Mouse (Mus musculus): ENCODE measurements around the gene Plbd2. TPM values are rescaled to one million over a fixed set of nuclear protein-coding genes. Genes with fewer than 3 reads are reported as not detected.

The Plbd2 gene
- total and polyA plus RNA-seq, 2 experiments from 2014 or later: 35.2 to 53.9 TPM

DNA sequence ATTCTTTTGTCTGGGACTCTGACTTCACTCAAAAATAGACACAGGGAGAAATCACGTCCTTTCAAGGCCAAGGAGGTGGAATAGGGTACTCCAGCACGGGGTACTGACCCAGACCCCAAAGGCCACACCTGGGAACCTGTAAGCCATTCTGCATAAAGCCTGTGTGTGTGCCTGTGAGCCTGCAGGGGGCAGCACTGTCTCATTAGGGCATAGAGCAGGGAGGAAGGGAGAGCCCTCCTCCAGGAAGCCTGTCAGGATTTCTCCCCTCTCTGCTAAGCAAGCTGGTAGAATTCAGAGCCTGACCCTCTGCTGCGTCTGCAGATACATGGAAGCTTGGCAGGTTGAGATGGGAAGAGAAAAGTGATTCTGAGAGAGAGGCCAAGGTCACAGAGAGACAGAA, 19.2 kb upstream of the Plbd2 start:
- peak; percentile 51 for TF ChIP-seq CTCF (IDR thresholded peaks at IDR 0.05; ENCODE audit: low read depth)
- DNase-seq (ENCODE audit: low spot score): no peak
- no peaks in the 10 kb centered on the region for H3K27me3 ChIP-seq (ENCODE audit: insufficient read depth, low read length)
- H3K4me3 ChIP-seq (ENCODE audit: low read length): no peak overlapping the region
- H3K9ac ChIP-seq (replicated peaks; ENCODE audit: low read length): no peak overlapping the region
- H3K4me1 ChIP-seq (ENCODE audit: insufficient read depth, low read length): no peaks in the 10 kb centered on the region
- 75% methylated on average over 3 of the region's 3 CpGs for WGBS
- H3K9me3 ChIP-seq (ENCODE audit: low read length): no peaks in the 10 kb centered on the region
- H3K4me2 ChIP-seq (ENCODE audit: low read depth, low read length): no peak overlapping the region
- H3K27ac ChIP-seq: no peak overlapping the region
- ATAC-seq: no peak
- no peaks in the 10 kb centered on the region for H3K36me3 ChIP-seq (ENCODE audit: insufficient read depth, low read length)

GRCm38 (mm10) chr5:120517552-120517951, 14.1 kb upstream of the Plbd2 start:
- Histone ChIP-seq H3K4me3 (ENCODE audit: low read length) (no peak overlapping the region), H3K9ac (replicated peaks; ENCODE audit: low read length) (no peak overlapping the region), H3K4me2 (ENCODE audit: low read depth, low read length) (no peak overlapping the region), H3K27ac (no peak overlapping the region), H3K9me3 (ENCODE audit: low read length) (no peaks in the 10 kb centered on the region), H3K36me3 (ENCODE audit: insufficient read depth, low read length) (no peaks in the 10 kb centered on the region), H3K4me1 (ENCODE audit: insufficient read depth, low read length) (no peaks in the 10 kb centered on the region), H3K27me3 (ENCODE audit: insufficient read depth, low read length) (no peaks in the 10 kb centered on the region)
- no peak for DNase-seq (ENCODE audit: low spot score)
- WGBS: 41% methylated on average over 9 of the region's 9 CpGs
- no peak for TF ChIP-seq CTCF (IDR thresholded peaks at IDR 0.05; ENCODE audit: low read depth)
- ATAC-seq: no peak

GRCm38 (mm10) chr5:120516221-120516984, 13.0 kb upstream of the Plbd2 start:
- no peak overlapping the region for H3K4me3 ChIP-seq (ENCODE audit: low read length)
- H3K4me2 ChIP-seq (ENCODE audit: low read depth, low read length): no peak overlapping the region
- no peak overlapping the region for H3K9ac ChIP-seq (replicated peaks; ENCODE audit: low read length)
- H3K36me3 ChIP-seq (ENCODE audit: insufficient read depth, low read length): no peaks in the 10 kb centered on the region
- no peaks in the 10 kb centered on the region for H3K9me3 ChIP-seq (ENCODE audit: low read length)
- H3K27ac ChIP-seq: no peak overlapping the region
- ATAC-seq (0 out of 2 replicates have a peak, but pooled peaks have one; percentile 27), DNase-seq (ENCODE audit: low spot score) (no peak)
- 66% methylated on average over 15 of the region's 15 CpGs for WGBS
- no peaks in the 10 kb centered on the region for H3K27me3 ChIP-seq (ENCODE audit: insufficient read depth, low read length)
- H3K4me1 ChIP-seq (ENCODE audit: insufficient read depth, low read length): no peaks in the 10 kb centered on the region
- TF ChIP-seq CTCF (IDR thresholded peaks at IDR 0.05; ENCODE audit: low read depth): no peak

DNA sequence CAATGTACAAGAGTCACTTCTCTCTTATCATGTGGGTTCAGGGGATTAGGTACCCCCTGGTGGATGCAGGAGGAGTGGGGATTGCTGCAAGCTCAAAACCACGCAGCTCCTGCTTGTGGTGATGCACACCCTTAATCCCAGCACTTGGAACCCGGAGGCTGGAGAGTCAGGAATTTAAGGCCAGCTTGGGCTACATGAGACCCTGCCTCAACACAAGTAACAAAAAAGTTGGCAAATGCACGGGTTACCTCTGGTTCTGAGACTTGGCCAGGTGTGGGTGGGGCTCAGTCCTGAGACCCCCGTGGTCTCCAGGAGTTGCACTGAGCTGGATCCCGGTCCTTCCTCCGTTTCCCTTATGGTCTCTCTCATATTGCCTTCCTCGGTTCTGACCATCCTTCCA, 12.0 kb upstream of the Plbd2 start:
- TF ChIP-seq CTCF (IDR thresholded peaks at IDR 0.05; ENCODE audit: low read depth): no peak
- Histone ChIP-seq H3K9ac (replicated peaks; ENCODE audit: low read length) (no peak overlapping the region), H3K4me3 (ENCODE audit: low read length) (no peak overlapping the region), H3K4me1 (ENCODE audit: insufficient read depth, low read length) (no peaks in the 10 kb centered on the region), H3K36me3 (ENCODE audit: insufficient read depth, low read length) (no peaks in the 10 kb centered on the region), H3K4me2 (ENCODE audit: low read depth, low read length) (no peak overlapping the region), H3K27me3 (ENCODE audit: insufficient read depth, low read length) (no peaks in the 10 kb centered on the region), H3K27ac (no peak overlapping the region; the same call in 1 of the 2 replicates), H3K9me3 (ENCODE audit: low read length) (no peaks in the 10 kb centered on the region)
- DNase-seq (ENCODE audit: low spot score) (no peak), ATAC-seq (no peak)
- WGBS: 71% methylated on average over 7 of the region's 7 CpGs

DNA sequence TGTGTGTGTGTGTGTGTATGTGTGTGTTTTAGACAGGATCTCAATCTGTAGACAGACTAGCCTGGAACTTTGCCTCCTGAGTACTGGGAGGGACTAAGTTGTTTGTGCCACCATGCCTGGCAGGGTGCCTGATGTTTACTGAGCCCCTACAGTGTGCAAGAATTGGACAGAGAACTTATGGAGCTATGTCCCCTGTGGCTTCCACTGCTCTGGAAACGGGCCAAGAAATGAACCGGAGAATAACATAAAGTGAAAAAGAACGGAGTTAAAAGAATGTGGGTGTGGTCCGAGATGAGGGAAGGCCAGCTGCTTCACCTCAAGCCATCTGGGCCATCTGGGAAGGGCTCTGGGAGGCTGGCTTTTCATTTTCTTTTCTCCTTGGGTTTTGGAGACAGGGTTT, 11.3 kb upstream of the Plbd2 start:
- Histone ChIP-seq H3K27ac (0 out of 2 replicates have a peak overlapping the region, but pooled peaks have one; percentile 48), H3K27me3 (ENCODE audit: insufficient read depth, low read length) (no peaks in the 10 kb centered on the region), H3K36me3 (ENCODE audit: insufficient read depth, low read length) (no peaks in the 10 kb centered on the region), H3K4me3 (ENCODE audit: low read length) (no peak overlapping the region), H3K9ac (replicated peaks; ENCODE audit: low read length) (no peak overlapping the region), H3K4me1 (ENCODE audit: insufficient read depth, low read length) (no peaks in the 10 kb centered on the region), H3K4me2 (ENCODE audit: low read depth, low read length) (no peak overlapping the region), H3K9me3 (ENCODE audit: low read length) (no peaks in the 10 kb centered on the region)
- WGBS: 11% methylated on average over 4 of the region's 4 CpGs
- TF ChIP-seq CTCF (IDR thresholded peaks at IDR 0.05; ENCODE audit: low read depth): no peak
- peak; percentile 59 for DNase-seq (ENCODE audit: low spot score)
- no peak for ATAC-seq

DNA sequence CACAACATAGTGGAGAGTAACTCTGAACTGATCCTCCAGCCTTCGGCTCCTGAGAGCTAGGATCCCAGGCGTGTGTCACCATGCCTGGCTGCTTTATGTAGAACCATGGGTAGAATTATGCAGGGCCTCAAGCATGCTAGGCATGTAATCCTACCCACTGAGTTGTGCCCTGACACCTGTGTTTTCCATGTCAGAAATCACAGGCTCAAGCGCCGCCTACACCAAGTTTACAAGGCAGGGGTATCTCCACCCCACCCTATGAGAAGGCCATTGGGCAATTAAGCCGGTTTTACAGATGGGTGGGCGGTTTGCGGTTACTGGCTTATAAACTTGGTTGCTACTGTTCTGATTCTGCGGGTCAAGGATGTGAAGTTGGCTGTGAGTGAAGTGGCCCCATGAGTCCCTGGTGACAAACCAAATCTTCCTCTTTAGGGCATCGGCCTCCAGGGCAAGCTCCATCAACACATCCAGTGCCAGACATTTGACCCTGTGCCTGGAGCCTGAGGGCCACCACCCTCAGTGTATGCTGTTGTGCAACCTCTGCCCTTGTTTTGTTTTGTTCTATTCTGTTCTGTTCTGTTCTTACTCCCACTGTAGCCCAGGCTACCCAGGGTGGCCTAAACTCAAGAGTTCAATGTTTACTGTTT, 10.7 kb upstream of the Plbd2 start:
- TF ChIP-seq CTCF (IDR thresholded peaks at IDR 0.05; ENCODE audit: low read depth): no peak
- no peak overlapping the region for H3K4me2 ChIP-seq (ENCODE audit: low read depth, low read length)
- no peaks in the 10 kb centered on the region for H3K4me1 ChIP-seq (ENCODE audit: insufficient read depth, low read length)
- no peak overlapping the region for H3K4me3 ChIP-seq (ENCODE audit: low read length)
- H3K9me3 ChIP-seq (ENCODE audit: low read length): no peaks in the 10 kb centered on the region
- DNase-seq (ENCODE audit: low spot score) (no peak), ATAC-seq (no peak)
- H3K36me3 ChIP-seq (ENCODE audit: insufficient read depth, low read length): no peaks in the 10 kb centered on the region
- no peaks in the 10 kb centered on the region for H3K27me3 ChIP-seq (ENCODE audit: insufficient read depth, low read length)
- 80% methylated on average over 9 of the region's 9 CpGs for WGBS
- H3K9ac ChIP-seq (replicated peaks; ENCODE audit: low read length): no peak overlapping the region
- no peak overlapping the region for H3K27ac ChIP-seq

Data from hindbrain, postnatal 0 days (tissue).